Mouse (Mus musculus): ENCODE data around the gene Mst1.

GRCm38 (mm10) chr9:108131502-108131901 lies 51.3 kb downstream of the Mst1 start:
- TF ChIP-seq POLR2A (IDR thresholded peaks at IDR 0.05; ENCODE audit: control insufficient read depth, low read depth, low read length): no peak
- no peak for TF ChIP-seq CTCF (IDR thresholded peaks at IDR 0.05; ENCODE audit: control insufficient read depth, insufficient read depth, insufficient replicate concordance, low read depth, low read length)

Data from testis, adult 2 months (tissue).